ENCODE assay signal across 30 mouse cellular contexts in the genomic region with DNA sequence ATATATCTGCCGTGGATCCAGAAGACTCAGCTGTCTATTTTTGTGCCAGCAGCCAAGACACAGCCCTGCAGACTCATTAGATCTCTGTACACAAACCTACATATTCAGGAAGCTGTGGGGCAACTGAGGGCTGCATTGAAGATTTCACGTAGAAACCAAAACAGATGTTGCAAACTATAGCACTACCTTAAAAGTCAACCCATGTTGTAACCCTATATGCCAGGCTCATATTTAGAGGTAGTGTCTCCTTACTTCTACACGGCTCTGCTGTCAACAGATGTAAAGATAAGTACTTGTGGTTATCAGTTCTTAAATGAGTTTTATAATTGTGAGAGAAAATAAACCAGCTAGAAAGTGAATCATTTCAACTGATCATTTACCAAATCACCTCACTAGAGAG. TPM values are rescaled to one million over a fixed set of nuclear protein-coding genes. Genes with fewer than 3 reads are reported as not detected.
DNase-seq lines count a peak whose midpoint lies in the region; ATAC-seq and TF ChIP-seq lines count a peak whose summit lies in the region.
"Had no signal": no experiment of that assay in that cellular context is flagged by ENCODE, and none has a peak within 500 bp of the region (broad histone marks: within the 10 kb centered on the region; RNA-seq: fewer than 3 reads in every experiment).

No protein-coding gene starts in this region.

- ATAC-seq in activated CD4-positive, CD25-positive, alpha-beta regulatory T cell, adult 4 months = peak; percentile 32
- ATAC-seq in megakaryocyte, adult 5-6 weeks (ENCODE audit: poor library complexity, severe bottlenecking) = peak; percentile 89
- no peak for ATAC-seq in stomach, postnatal 0 days (ENCODE audit: low FRiP score, low TSS enrichment)
- ATAC-seq: forebrain, embryonic 15.5 days; intestine, embryonic 15.5 days; midbrain, embryonic 16.5 days had no signal

- peak overlapping the region; percentile 21; the same call in 1 of the 2 replicates for H3K27ac ChIP-seq in left cerebral cortex, adult 2 months
- no peak overlapping the region for H3K27ac ChIP-seq in stomach, postnatal 0 days (replicated peaks)
- H3K27ac ChIP-seq: embryonic facial prominence, embryonic 10.5 days; forebrain, embryonic 15.5 days; heart, adult 2 months; hindbrain, embryonic 14.5 days; intestine, embryonic 15.5 days; limb, embryonic 13.5 days; liver, embryonic 14.5 days; midbrain, embryonic 10.5 days had no signal

- H3K36me3 ChIP-seq in stomach, postnatal 0 days (ENCODE audit: control insufficient read depth, insufficient read depth, low read length) = no peaks in the 10 kb centered on the region
- H3K36me3 ChIP-seq: embryonic facial prominence, embryonic 10.5 days; forebrain, embryonic 15.5 days; intestine, embryonic 15.5 days; limb, embryonic 13.5 days; midbrain, embryonic 10.5 days had no signal

- no peaks in the 10 kb centered on the region for H3K9me3 ChIP-seq in stomach, postnatal 0 days (ENCODE audit: control insufficient read depth, low read length)
- H3K9me3 ChIP-seq: embryonic facial prominence, embryonic 10.5 days; forebrain, embryonic 15.5 days; intestine, embryonic 15.5 days; limb, embryonic 13.5 days; midbrain, embryonic 10.5 days had no signal

- H3K9ac ChIP-seq in stomach, postnatal 0 days (ENCODE audit: low read length) = no peak overlapping the region
- H3K9ac ChIP-seq: forebrain, embryonic 15.5 days; hindbrain, embryonic 14.5 days; intestine, embryonic 15.5 days; limb, embryonic 13.5 days; liver, embryonic 14.5 days had no signal

- TF ChIP-seq CTCF in left cerebral cortex, adult 2 months (IDR thresholded peaks at IDR 0.05) = no peak
- no peak for TF ChIP-seq CTCF in stomach, postnatal 0 days (IDR thresholded peaks at IDR 0.05; ENCODE audit: low read depth)

- no peak for TF ChIP-seq EP300 in stomach, postnatal 0 days (optimal IDR thresholded peaks at IDR 0.05)

- intact Hi-C loops in left cerebral cortex, adult 2 months (cut with DNase I) = no loop called here

- DNase-seq in left cerebral cortex, adult 2 months (ENCODE audit: extremely low spot score in 1 of 2, low spot score in 2 of 2) = no peak
- no peak for DNase-seq in left cerebral cortex, adult 18-20 months (ENCODE audit: low spot score in 2 of 2)
- peak; percentile 82 for DNase-seq in 416B (ENCODE audit: low read depth)
- DNase-seq in cerebellum, postnatal 10 days = no peak
- DNase-seq in stomach, postnatal 0 days (ENCODE audit: low spot score) = no peak
- DNase-seq: adrenal gland, postnatal 14 days; cerebellum, adult 8-10 months; gastrocnemius, postnatal 14 days; heart, adult 2 months; heart, postnatal 36 days; kidney, adult 9 months; kidney, postnatal 14 days; layer of hippocampus, postnatal 36 days; lung, postnatal 4 days had no signal

- no peak overlapping the region for H3K4me2 ChIP-seq in stomach, postnatal 0 days (replicated peaks; ENCODE audit: low read depth)
- H3K4me2 ChIP-seq: forebrain, embryonic 15.5 days; hindbrain, embryonic 14.5 days; intestine, embryonic 15.5 days; limb, embryonic 13.5 days had no signal

- no peaks in the 10 kb centered on the region for H3K27me3 ChIP-seq in stomach, postnatal 0 days (ENCODE audit: control insufficient read depth, insufficient read depth, low read length)
- H3K27me3 ChIP-seq: forebrain, embryonic 15.5 days; intestine, embryonic 15.5 days; limb, embryonic 13.5 days had no signal

- no peak overlapping the region for H3K4me3 ChIP-seq in left cerebral cortex, adult 2 months
- H3K4me3 ChIP-seq in stomach, postnatal 0 days (ENCODE audit: low read depth, low read length) = no peak overlapping the region
- H3K4me3 ChIP-seq: embryonic facial prominence, embryonic 10.5 days; forebrain, embryonic 15.5 days; heart, adult 2 months; intestine, embryonic 15.5 days; limb, embryonic 13.5 days; midbrain, embryonic 10.5 days had no signal

- WGBS in stomach, postnatal 0 days = 54% methylated on average over 3 of the region's 3 CpGs

- no peaks in the 10 kb centered on the region for H3K4me1 ChIP-seq in stomach, postnatal 0 days (replicated peaks; ENCODE audit: control insufficient read depth, insufficient read depth)
- H3K4me1 ChIP-seq: embryonic facial prominence, embryonic 10.5 days; forebrain, embryonic 15.5 days; intestine, embryonic 15.5 days; limb, embryonic 13.5 days; midbrain, embryonic 10.5 days had no signal

RNA-seq across cellular contexts. Expression of a gene that starts 27.4 kb away (rescaled TPM):
- total RNA-seq in left cerebral cortex, adult 2 months (2021) = not detected
- not detected for total RNA-seq in left cerebral cortex, adult 18-20 months (2021)
- polyA plus RNA-seq in activated CD4-positive, CD25-positive, alpha-beta regulatory T cell, adult 4 months (2017; shearing (Covaris generic)) = under 1 TPM in 1 of 2 experiments, not detected in 1; 0.29 TPM
- total RNA-seq in megakaryocyte, adult 5-6 weeks (2015) = not detected in 2 replicates
- not detected in 2 replicates for total RNA-seq in megakaryocyte, adult 5-6 weeks (2017)
- polyA plus RNA-seq in stomach, postnatal 0 days (2015; fragmentation: Nextera tagmentation; extraction: Ambion mirVana) = 1.0 and 1.4 TPM in 2 replicates
- total RNA-seq: adrenal gland, postnatal 14 days; gastrocnemius, postnatal 14 days; heart, adult 2 months; heart, postnatal 36 days; layer of hippocampus, adult 18-20 months; layer of hippocampus, postnatal 36 days; left cerebral cortex, postnatal 25 days had no signal
- polyA plus RNA-seq: brain, embryonic 14.5 days; embryonic facial prominence, embryonic 10.5 days; forebrain, embryonic 15.5 days; heart, embryonic 14.5 days; hindbrain, embryonic 14.5 days; limb, embryonic 13.5 days; liver, embryonic 14.5 days; lung, embryonic 16.5 days; midbrain, embryonic 10.5 days; midbrain, embryonic 16.5 days; neural tube, embryonic 14.5 days had no signal
